Mouse (Mus musculus): ENCODE results near the gene Tenm3.
A peak's percentile ranks its signal among the peaks of the same experiment; 100 is the strongest.

Tenm3 gene

DNA sequence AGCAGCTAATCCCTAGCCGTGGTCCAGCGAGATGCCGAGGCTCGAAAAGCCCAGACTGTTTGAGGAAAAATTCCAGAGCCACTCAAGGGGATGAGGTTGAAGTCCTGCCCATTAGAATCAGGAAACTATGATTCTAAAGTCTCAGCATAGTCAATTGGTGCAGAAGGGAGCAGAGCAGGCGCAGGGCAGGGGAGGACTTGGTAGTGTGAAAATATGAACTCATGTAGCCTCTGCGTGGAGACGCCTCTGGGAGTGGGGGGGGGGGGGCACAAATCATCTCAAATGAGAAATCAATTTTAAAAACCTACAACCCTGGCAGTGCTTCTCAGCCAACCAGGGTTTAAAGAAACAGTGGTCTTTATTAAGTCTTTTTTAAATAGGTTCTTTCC is 392.5 kb downstream of the Tenm3 start:
- peak; percentile 45 for DNase-seq (ENCODE audit: low spot score)

- DNase-seq (ENCODE audit: low spot score) = peak; percentile 35
Measured at GRCm38 (mm10) chr8:48450397-48451246, 393.1 kb downstream of the Tenm3 start.

GRCm38 (mm10) chr8:48449625-48450024 is 394.1 kb downstream of the Tenm3 start:
- peak; percentile 36 for DNase-seq (ENCODE audit: low spot score)

DNA sequence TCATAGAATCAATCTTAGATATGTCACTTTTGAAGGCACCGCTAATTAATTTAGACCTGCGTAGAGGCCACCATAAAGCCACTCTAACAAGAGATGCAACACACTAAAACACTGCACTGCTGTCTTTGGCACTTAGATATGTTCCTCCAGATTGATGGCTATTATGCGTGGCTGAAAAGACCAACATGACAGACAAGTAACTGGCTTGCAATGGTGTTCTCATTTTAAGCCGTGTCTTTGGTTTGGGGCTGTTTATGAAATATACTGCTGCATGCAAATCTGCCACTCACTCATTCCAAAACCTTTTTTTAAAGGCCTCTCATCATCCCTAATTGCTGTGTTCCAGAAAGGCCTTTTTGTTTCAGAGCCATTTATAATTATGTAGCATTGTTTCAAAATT is 398.1 kb downstream of the Tenm3 start:
- DNase-seq (ENCODE audit: low spot score) = no peak

- no peak for DNase-seq (ENCODE audit: low spot score)
Measured at GRCm38 (mm10) chr8:48439491-48439890, 404.3 kb downstream of the Tenm3 start.

GRCm38 (mm10) chr8:48437523-48438207 is 406.1 kb downstream of the Tenm3 start:
- peak; percentile 63 for DNase-seq (ENCODE audit: low spot score)

GRCm38 (mm10) chr8:48425101-48425500 is 418.6 kb downstream of the Tenm3 start:
- DNase-seq (ENCODE audit: low spot score) = no peak

- DNase-seq (ENCODE audit: low spot score) = peak; percentile 74
Measured at GRCm38 (mm10) chr8:48417714-48418113, 426.0 kb downstream of the Tenm3 start.

DNA sequence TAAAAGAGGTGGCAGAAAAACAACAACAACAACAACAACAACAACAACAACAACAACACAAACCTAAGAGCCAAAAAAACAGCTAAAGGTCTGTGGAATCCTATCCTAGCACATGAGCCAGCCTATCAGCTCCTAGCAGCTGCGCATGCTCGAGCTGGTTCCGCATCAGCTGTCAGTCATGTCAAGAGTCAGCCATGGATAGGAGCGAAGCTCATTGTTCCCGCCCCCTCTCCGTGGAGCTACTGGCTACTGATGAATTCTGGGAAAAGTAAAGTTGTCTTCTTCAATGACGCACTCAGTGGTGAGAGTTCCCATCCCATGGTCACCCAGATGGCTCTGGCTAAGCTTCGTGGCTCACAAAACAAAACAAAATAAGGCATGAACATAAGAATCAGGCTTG is 432.8 kb downstream of the Tenm3 start:
- no peak for DNase-seq (ENCODE audit: low spot score)

- DNase-seq (ENCODE audit: low spot score) = peak; percentile 79
Measured at GRCm38 (mm10) chr8:48400572-48400972, 443.2 kb downstream of the Tenm3 start.

GRCm38 (mm10) chr8:48385833-48386232 is 457.9 kb downstream of the Tenm3 start:
- no peak for DNase-seq (ENCODE audit: low spot score)

DNA sequence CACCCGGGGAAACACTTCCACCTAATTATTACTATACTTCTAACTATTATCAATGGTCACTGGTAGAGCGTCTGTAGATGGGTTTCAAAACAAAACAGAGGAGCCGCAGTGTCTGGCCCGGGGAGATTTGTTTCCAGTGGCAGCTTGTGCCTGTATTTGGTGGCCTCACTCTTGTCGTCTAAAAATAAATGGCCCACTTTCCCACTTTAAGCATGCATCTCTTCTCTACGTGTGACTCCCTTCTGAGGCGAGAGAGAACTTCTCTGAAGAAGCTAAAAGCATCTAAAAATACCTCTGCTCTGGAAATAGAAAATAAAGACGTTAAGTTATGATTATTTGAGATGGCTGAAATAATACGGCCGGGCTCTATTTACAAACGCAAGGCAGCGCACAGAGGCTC is 463.7 kb downstream of the Tenm3 start:
- DNase-seq (ENCODE audit: low spot score) = no peak

DNA sequence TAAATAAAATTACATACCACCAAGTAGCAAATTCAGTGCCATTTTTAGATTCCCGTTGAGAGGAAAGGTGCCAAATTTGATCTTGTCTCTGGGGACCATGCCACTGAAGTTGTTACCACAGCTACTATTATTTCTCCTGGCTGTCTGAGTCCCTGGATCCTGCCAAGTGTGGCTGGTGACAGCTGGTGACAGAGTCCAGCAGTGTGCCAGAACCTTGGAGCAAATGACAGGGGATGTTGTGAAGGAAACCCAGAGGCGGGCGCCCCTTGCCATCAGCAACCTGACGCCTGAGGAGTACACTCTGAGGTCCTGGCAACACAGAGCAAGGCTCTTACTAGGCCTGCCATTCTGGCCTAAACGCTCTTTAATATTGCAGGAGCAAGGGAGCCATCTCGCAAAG is 467.0 kb downstream of the Tenm3 start:
- DNase-seq (ENCODE audit: low spot score) = no peak

- no peak for DNase-seq (ENCODE audit: low spot score)
Measured at GRCm38 (mm10) chr8:48375183-48375582, 468.6 kb downstream of the Tenm3 start.

GRCm38 (mm10) chr8:48373404-48373803 is 470.3 kb downstream of the Tenm3 start:
- no peak for DNase-seq (ENCODE audit: low spot score)

- no peak for DNase-seq (ENCODE audit: low spot score)
Measured at GRCm38 (mm10) chr8:48367164-48367563, 476.6 kb downstream of the Tenm3 start.

DNA sequence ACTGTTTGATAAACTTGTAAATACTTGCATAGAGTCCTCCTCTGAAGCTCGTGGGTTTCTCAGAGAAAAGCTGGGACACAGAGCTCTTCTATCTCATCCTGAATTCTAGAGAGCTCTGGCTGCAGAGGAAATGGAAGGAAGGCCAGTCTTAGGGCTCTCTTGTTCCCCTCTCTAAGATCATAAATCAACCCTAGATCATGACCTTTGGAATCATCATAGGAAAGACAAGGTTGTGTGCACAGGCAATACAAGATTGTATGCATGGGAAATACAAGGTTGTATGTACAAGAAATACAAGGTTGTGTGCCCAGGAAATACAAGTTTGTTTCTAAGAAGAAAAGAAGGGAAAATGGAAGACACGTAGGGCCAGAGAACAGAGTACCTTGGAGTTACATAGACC is 486.9 kb downstream of the Tenm3 start:
- DNase-seq (ENCODE audit: low spot score) = no peak

DNA sequence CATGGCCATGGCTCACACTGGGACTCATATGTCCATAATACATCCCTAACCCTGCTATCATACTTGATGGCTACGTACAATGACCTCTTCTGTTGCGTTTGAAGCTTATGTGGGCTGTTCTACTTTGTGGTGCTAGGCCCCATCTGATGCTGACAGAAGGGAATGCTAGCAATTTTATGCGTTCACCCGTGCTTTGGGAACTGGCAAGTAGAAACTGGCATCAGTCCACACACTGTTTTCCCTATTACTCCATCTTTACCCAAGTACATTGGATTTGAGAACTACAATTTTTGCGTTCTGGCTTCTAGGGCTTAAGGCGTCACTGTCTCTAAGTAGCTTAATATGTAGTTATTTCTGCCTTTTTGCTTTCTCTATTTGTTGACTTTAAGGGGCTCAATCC is 490.3 kb downstream of the Tenm3 start:
- DNase-seq (ENCODE audit: low spot score) = no peak

GRCm38 (mm10) chr8:48348901-48349300 is 494.9 kb downstream of the Tenm3 start:
- DNase-seq (ENCODE audit: low spot score) = no peak

DNA sequence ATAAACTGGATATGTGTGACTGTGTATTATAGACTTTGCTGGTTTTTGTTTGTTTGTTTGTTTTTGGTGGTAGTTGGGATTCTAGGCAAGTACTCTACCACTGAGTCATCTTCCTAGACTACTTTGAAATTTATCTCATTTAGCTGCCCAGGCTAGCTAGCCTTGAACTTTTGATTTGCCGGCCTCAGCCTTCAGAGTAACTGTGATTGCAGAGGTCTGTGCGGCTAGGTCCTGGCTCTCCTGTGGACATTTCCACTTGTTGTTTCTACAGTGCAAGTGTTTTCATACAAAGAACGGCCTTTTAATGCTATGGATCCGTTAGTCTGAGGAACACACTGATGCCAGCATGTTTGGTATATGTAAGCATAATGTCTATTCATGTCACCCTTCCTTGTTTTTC is 495.4 kb downstream of the Tenm3 start:
- DNase-seq (ENCODE audit: low spot score) = no peak

DNA sequence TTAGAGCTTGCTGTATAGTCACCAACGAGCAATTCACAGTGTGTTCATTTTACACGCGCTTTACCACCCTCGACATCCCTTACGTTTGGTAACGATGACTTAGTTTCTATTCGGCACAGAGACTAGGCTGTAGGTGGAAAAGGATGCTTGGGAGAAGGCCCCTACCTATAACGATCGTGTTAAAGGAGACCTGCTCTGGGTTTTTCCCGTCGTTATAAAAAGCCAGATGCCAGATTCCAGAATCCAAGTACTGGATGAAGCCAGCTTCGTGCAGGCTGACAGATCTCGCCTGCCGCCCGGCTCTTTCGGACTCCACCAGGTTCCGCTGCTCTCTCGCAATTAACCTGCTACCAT is 500.7 kb downstream of the Tenm3 start:
- DNase-seq (ENCODE audit: low spot score) = no peak

- peak; percentile 54 for DNase-seq (ENCODE audit: low spot score)
Measured at GRCm38 (mm10) chr8:48342321-48343066, 501.3 kb downstream of the Tenm3 start.

GRCm38 (mm10) chr8:48341692-48342091 is 502.1 kb downstream of the Tenm3 start:
- no peak for DNase-seq (ENCODE audit: low spot score)
